Mouse (Mus musculus): ENCODE data around the gene Socs3.

Gene Socs3

DNA sequence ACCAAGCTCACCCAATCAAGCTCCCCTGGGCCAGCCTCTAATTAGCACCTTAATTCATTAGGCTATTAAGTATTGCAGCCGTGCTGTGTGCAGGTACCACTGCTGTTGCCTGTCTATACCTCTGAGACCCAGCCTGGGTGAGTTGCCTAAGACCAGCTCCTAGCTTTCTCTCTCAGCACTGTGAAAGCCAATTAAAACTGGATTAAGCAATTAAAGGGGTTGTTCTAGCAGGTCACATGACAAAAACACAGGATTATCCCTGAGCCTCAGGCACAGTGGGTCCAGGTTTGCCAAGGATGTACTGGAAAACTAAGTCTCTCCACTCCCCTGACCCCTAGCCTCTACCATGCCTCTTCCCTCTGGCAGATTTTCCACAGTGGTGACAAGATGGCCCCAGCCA, 44.3 kb downstream of the Socs3 start:
- DNase-seq (ENCODE audit: low spot score in 2 of 2): no peak

DNA sequence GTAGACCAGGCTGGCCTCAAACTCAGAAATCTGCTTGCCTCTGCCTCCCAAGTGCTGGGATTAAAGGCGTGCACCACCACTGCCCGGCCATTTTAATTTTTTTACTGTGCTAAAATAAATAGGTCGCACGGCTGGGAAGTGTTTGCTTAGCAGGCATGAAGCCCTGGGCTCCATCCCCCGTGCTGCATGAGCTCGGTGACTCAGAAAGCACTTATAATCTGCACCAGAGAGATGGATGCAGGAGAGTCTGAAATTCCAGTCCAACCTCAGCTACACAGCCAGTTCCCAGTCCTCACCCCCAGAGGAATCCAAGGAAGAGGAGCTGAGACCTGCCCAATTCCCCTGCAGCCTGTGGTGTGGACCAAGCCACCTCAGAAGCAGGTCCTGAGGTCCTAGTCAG, 45.4 kb downstream of the Socs3 start:
- DNase-seq (ENCODE audit: low spot score in 2 of 2): no peak

DNA sequence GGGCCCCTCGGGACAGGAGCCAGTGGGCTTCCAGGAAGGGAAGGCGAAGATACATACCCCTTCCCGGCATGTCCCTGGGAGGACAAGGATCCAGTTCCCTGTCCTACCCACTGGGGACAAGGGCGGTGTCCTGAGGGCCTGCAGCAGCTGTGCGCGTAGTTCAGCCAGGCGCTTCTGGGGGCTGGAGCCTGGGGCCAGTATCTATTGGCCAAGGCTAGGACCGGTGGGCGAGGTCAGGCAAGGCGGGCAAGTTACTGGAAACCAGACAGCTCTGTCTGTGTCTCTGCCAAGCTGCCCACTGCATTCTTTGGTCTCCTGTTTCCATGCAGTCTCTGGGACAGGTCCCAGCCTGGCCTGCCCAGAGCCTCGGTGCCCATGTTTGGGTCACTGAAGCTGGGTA, 46.6 kb downstream of the Socs3 start:
- no peak for DNase-seq (ENCODE audit: low spot score in 2 of 2)

DNA sequence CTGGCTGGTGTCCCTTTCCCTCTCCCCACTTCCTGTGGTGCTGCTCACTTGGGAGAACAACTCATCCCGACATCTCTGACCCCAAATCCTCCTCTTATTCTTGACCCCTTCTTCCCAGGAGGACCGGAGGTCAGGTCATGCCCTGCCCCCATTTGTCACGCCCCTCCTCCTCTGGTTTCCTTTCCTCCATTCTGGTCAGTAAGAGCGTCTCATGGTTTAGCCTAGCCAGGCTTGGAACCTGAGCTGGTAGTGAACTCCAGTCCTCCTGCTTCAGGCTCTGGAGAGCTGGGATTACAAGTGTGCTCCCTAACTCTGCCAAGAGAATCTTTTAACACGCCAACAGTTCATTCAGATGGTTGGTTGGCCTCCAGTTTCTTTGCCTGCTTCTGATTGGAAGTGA, 50.6 kb downstream of the Socs3 start:
- no peak for DNase-seq (ENCODE audit: low spot score in 2 of 2)

DNA sequence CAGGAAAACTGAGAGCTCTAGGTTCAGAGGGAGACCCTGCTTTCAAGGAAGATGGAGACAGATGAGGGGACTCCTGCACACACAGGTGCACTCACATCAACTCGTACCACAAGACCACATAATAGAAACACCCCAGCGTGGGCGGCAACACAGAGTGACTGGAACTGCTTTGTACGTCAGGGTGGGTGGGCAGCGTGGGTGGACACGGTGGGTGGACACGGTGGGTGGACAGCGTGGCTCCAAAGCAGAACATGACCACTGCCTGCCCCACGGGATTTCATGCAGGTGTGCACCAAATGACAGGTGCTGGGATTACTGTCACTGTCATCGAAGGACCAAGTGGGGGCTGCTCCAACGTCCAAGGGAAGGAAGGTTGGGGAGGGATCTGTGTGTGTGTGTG, 51.3 kb downstream of the Socs3 start:
- peak; percentile 52 to 54 for DNase-seq (ENCODE audit: low spot score in 2 of 2)
